Mouse (Mus musculus) brain, adult 10 weeks (tissue): ENCODE measurements around the gene Gm13101. TPM values are rescaled to one million over a fixed set of nuclear protein-coding genes. Genes with fewer than 3 reads are reported as not detected.

ENCODE experiments used
- polyA plus RNA-seq: library from polyadenylated mRNA; stranded (reverse); fragments of 350-450 nt; fragmentation: Illumina TruSeq; extraction: RNeasy Lipid Tissue Mini Kit (QIAGEN cat#74804); gene quantifications from one replicate; pipeline ENCODE4 v1.2.3, GENCODE M21; 2015; ENCODE audit warnings: low read depth, low replicate concordance

Gm13101 gene
- polyA plus RNA-seq = not detected

GRCm38 (mm10) chr4:143966850-143967249 is at the start of gene Gm13101:
Gene Gm13101, minus strand, starts transcription at chr4:143966950.

GRCm38 (mm10) chr4:143994269-143994668 is 27.5 kb upstream of the Gm13101 start, which contains the start of gene Pramef17:
Gene Pramef17, minus strand, starts transcription at chr4:143994369.

GRCm38 (mm10) chr4:143950916-143951315 is 15.8 kb downstream of the Gm13101 start, which contains the start of gene Pramef25:
Gene Pramef25, minus strand, starts transcription at chr4:143951016.

Other genes with a start within 250 kb of the Gm13101 start
- gene Gm13078, start 247.5 kb downstream of the Gm13101 start, polyA plus RNA-seq = not detected
- not detected for gene Gm13023, start 177.6 kb downstream of the Gm13101 start, polyA plus RNA-seq
- not detected for gene Gm13084, start 150.9 kb downstream of the Gm13101 start, polyA plus RNA-seq
- gene Gm13103, start 120.5 kb downstream of the Gm13101 start, polyA plus RNA-seq = not detected
- gene Pramef6, start 66.6 kb downstream of the Gm13101 start, polyA plus RNA-seq = not detected
- gene Pramef25, start 15.9 kb downstream of the Gm13101 start, polyA plus RNA-seq = not detected
- not detected for gene Pramef17, start 27.4 kb upstream of the Gm13101 start, polyA plus RNA-seq
- gene Pramel4, start 92.2 kb upstream of the Gm13101 start, polyA plus RNA-seq = not detected
- not detected for gene Gm13102, start 139.5 kb upstream of the Gm13101 start, polyA plus RNA-seq
- not detected for gene Oog3, start 195.7 kb upstream of the Gm13101 start, polyA plus RNA-seq
- gene Oog2, start 223.8 kb upstream of the Gm13101 start, polyA plus RNA-seq = not detected
- gene C87977, start 246.4 kb upstream of the Gm13101 start, polyA plus RNA-seq = not detected